In genomic region chr7:35938123-35938869, GRCm38 (mm10) we compare ENCODE assay signal across 27 mouse cellular contexts.
DNase-seq lines count a peak whose midpoint lies in the region; ATAC-seq and TF ChIP-seq lines count a peak whose summit lies in the region.
"Had no signal": no experiment of that assay in that cellular context is flagged by ENCODE, and none has a peak within 500 bp of the region (broad histone marks: within the 10 kb centered on the region; RNA-seq: fewer than 3 reads in every experiment).

No protein-coding gene starts in this region.

- H3K27me3 ChIP-seq in hindbrain, embryonic 12.5 days = 0 out of 2 replicates have a peak, but pooled peaks cover 3% of the 10 kb centered on the region
- no peaks in the 10 kb centered on the region for H3K27me3 ChIP-seq in hindbrain, embryonic 10.5 days (ENCODE audit: insufficient read depth, poor library complexity, severe bottlenecking)
- H3K27me3 ChIP-seq in midbrain, embryonic 16.5 days (ENCODE audit: control insufficient read depth, insufficient read depth, low read depth, low read length) = no peaks in the 10 kb centered on the region; the same call in 1 of the 2 replicates
- H3K27me3 ChIP-seq in midbrain, postnatal 0 days (ENCODE audit: insufficient read depth, low read length) = no peaks in the 10 kb centered on the region
- H3K27me3 ChIP-seq in forebrain, embryonic 13.5 days = no peaks in the 10 kb centered on the region
- H3K27me3 ChIP-seq: heart, embryonic 12.5 days; kidney, embryonic 15.5 days; limb, embryonic 12.5 days; liver, embryonic 15.5 days had no signal

- H3K4me3 ChIP-seq in hindbrain, embryonic 12.5 days = no peak overlapping the region
- H3K4me3 ChIP-seq in hindbrain, embryonic 10.5 days = no peak overlapping the region
- H3K4me3 ChIP-seq in midbrain, embryonic 16.5 days (ENCODE audit: low read depth, low read length) = no peak overlapping the region
- no peak overlapping the region for H3K4me3 ChIP-seq in midbrain, postnatal 0 days (ENCODE audit: low read depth, low read length)
- no peak overlapping the region for H3K4me3 ChIP-seq in forebrain, embryonic 13.5 days
- H3K4me3 ChIP-seq: gastrocnemius, adult 2 months; heart, adult 2 months; heart, embryonic 12.5 days; kidney, embryonic 15.5 days; limb, embryonic 12.5 days; liver, embryonic 15.5 days had no signal

- H3K27ac ChIP-seq in hindbrain, embryonic 12.5 days = 0 out of 2 replicates have a peak overlapping the region, but pooled peaks have one; percentile 18
- H3K27ac ChIP-seq in hindbrain, embryonic 10.5 days = no peak overlapping the region
- H3K27ac ChIP-seq in midbrain, embryonic 16.5 days (ENCODE audit: low read length) = no peak overlapping the region
- no peak overlapping the region for H3K27ac ChIP-seq in midbrain, postnatal 0 days (ENCODE audit: low read depth, low read length)
- 0 out of 2 replicates have a peak overlapping the region, but pooled peaks have one; percentile 3 for H3K27ac ChIP-seq in forebrain, embryonic 13.5 days
- H3K27ac ChIP-seq: gastrocnemius, adult 2 months; heart, adult 2 months; kidney, embryonic 15.5 days; limb, embryonic 12.5 days; liver, embryonic 15.5 days had no signal

- H3K4me1 ChIP-seq in hindbrain, embryonic 12.5 days = no peaks in the 10 kb centered on the region
- 0 out of 2 replicates have a peak, but pooled peaks cover 3% of the 10 kb centered on the region for H3K4me1 ChIP-seq in hindbrain, embryonic 10.5 days (replicated peaks)
- no peaks in the 10 kb centered on the region for H3K4me1 ChIP-seq in midbrain, embryonic 16.5 days (ENCODE audit: control insufficient read depth, insufficient read depth, low read length)
- no peaks in the 10 kb centered on the region for H3K4me1 ChIP-seq in midbrain, postnatal 0 days (ENCODE audit: insufficient read depth, low read length)
- peaks cover 14% of the 10 kb centered on the region for H3K4me1 ChIP-seq in forebrain, embryonic 13.5 days
- H3K4me1 ChIP-seq: heart, embryonic 12.5 days; kidney, embryonic 15.5 days; liver, embryonic 15.5 days had no signal

- no peak overlapping the region for H3K9ac ChIP-seq in hindbrain, embryonic 12.5 days
- H3K9ac ChIP-seq in midbrain, embryonic 16.5 days (ENCODE audit: low read depth, low read length) = 0 out of 2 replicates have a peak overlapping the region, but pooled peaks have one; percentile 6
- H3K9ac ChIP-seq in midbrain, postnatal 0 days (replicated peaks; ENCODE audit: low read length, poor library complexity, severe bottlenecking) = no peak overlapping the region
- H3K9ac ChIP-seq in forebrain, embryonic 13.5 days = no peak overlapping the region
- H3K9ac ChIP-seq: heart, embryonic 12.5 days; kidney, embryonic 15.5 days; limb, embryonic 12.5 days; liver, embryonic 15.5 days; lung, embryonic 14.5 days had no signal

- H3K4me2 ChIP-seq in hindbrain, embryonic 12.5 days (replicated peaks) = no peak overlapping the region
- no peak overlapping the region for H3K4me2 ChIP-seq in midbrain, embryonic 16.5 days (ENCODE audit: low read length)
- no peak overlapping the region for H3K4me2 ChIP-seq in midbrain, postnatal 0 days (ENCODE audit: low read depth, low read length, poor library complexity, severe bottlenecking)
- H3K4me2 ChIP-seq in forebrain, embryonic 13.5 days = peak overlapping the region; percentile 22; the same call in 1 of the 2 replicates
- H3K4me2 ChIP-seq: heart, embryonic 12.5 days; kidney, embryonic 15.5 days; limb, embryonic 12.5 days; liver, embryonic 15.5 days; lung, embryonic 14.5 days had no signal

- DNase-seq in hindbrain, embryonic 10.5 days (ENCODE audit: low spot score) = no peak
- DNase-seq in midbrain, postnatal 0 days (ENCODE audit: low spot score) = no peak
- peak; percentile 61 for DNase-seq in retina, postnatal 1 day
- no peak for DNase-seq in adrenal gland, adult 8-10 months
- DNase-seq: adrenal gland, postnatal 10 days; B cell, adult 2 months; cerebellum, adult 2 months; cerebellum, postnatal 36 days; gastrocnemius, adult 2 months; gastrocnemius, postnatal 36 days; heart, adult 2 months; heart, postnatal 4 days; kidney, adult 18-20 months; lung, embryonic 14.5 days; lung, postnatal 14 days; right cerebral cortex, adult 18-20 months; spleen, adult 18-20 months; thymus, adult 18-20 months; thymus, postnatal 36 days had no signal

- no peak for TF ChIP-seq CTCF in midbrain, postnatal 0 days (IDR thresholded peaks at IDR 0.05)

- no peaks in the 10 kb centered on the region for H3K9me3 ChIP-seq in hindbrain, embryonic 12.5 days (replicated peaks)
- no peaks in the 10 kb centered on the region for H3K9me3 ChIP-seq in hindbrain, embryonic 10.5 days
- no peaks in the 10 kb centered on the region for H3K9me3 ChIP-seq in midbrain, embryonic 16.5 days (replicated peaks; ENCODE audit: control insufficient read depth, low read length, poor library complexity, severe bottlenecking)
- H3K9me3 ChIP-seq in midbrain, postnatal 0 days (ENCODE audit: low read length) = no peaks in the 10 kb centered on the region
- H3K9me3 ChIP-seq in forebrain, embryonic 13.5 days (replicated peaks) = no peaks in the 10 kb centered on the region
- H3K9me3 ChIP-seq: kidney, embryonic 15.5 days; limb, embryonic 12.5 days; liver, embryonic 15.5 days had no signal

- no peak for ATAC-seq in hindbrain, embryonic 12.5 days (ENCODE audit: low FRiP score)
- ATAC-seq in midbrain, embryonic 16.5 days = no peak
- ATAC-seq in midbrain, postnatal 0 days (ENCODE audit: low FRiP score) = no peak
- ATAC-seq in forebrain, embryonic 13.5 days = peak; percentile 55; the same call in 1 of the 2 replicates
- ATAC-seq: activated CD4-positive, CD25-positive, alpha-beta regulatory T cell, adult 4 months had no signal

- WGBS in hindbrain, embryonic 12.5 days = 56% methylated on average over 13 of the region's 13 CpGs
- 63% methylated on average over 13 of the region's 13 CpGs for WGBS in hindbrain, embryonic 10.5 days
- 29% methylated on average over 13 of the region's 13 CpGs for WGBS in midbrain, embryonic 16.5 days
- 38% methylated on average over 13 of the region's 13 CpGs for WGBS in midbrain, postnatal 0 days
- WGBS in forebrain, embryonic 13.5 days = 16% methylated on average over 13 of the region's 13 CpGs

- no peaks in the 10 kb centered on the region for H3K36me3 ChIP-seq in hindbrain, embryonic 12.5 days
- no peaks in the 10 kb centered on the region for H3K36me3 ChIP-seq in hindbrain, embryonic 10.5 days
- H3K36me3 ChIP-seq in midbrain, embryonic 16.5 days (ENCODE audit: control insufficient read depth, insufficient read depth, low read length) = no peaks in the 10 kb centered on the region
- no peaks in the 10 kb centered on the region for H3K36me3 ChIP-seq in midbrain, postnatal 0 days (ENCODE audit: insufficient read depth, low read length)
- H3K36me3 ChIP-seq in forebrain, embryonic 13.5 days (ENCODE audit: poor library complexity, severe bottlenecking) = no peaks in the 10 kb centered on the region
- H3K36me3 ChIP-seq: heart, embryonic 12.5 days; kidney, embryonic 15.5 days; limb, embryonic 12.5 days; liver, embryonic 15.5 days had no signal

Comparison
In these comparisons a context has a peak if more than half of its experiments do, and no peak if none do; other contexts are left out.
1. H3K27ac ChIP-seq: peak in hindbrain, embryonic 12.5 days (single experiment) and forebrain, embryonic 13.5 days (single experiment); none in hindbrain, embryonic 10.5 days (single experiment), midbrain, embryonic 16.5 days (single experiment) and midbrain, postnatal 0 days (single experiment).